Mouse (Mus musculus) lung, postnatal 10 days (tissue): ENCODE data around the gene Lhx6.

ENCODE experiments used
- DNase-seq: peaks from one replicate; pipeline ENCODE4 v3.0.0; 2021

Gene Lhx6

DNA sequence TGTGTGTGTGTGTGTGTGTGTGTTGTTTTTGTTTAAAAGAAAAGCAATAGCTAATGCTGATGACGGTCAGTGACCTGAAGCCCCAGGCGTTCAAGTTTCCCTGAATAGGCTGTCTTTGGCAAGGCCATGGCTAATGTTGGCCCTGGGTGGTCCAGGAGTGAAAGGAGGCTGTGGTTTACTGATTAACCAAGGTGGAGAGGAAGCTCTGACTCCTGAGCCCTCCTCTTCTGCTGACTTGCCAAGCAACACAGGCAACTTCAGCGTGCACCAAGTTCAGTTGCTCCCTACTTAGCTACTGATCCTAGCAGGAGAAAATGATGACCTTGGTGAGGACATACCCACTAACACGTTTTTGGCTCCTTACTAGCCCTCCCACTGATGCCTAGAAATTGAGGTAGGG lies 12.5 kb downstream of the Lhx6 start:
- no peak for DNase-seq

GRCm38 (mm10) chr2:36090853-36091741 lies 14.1 kb downstream of the Lhx6 start:
- DNase-seq: peak; percentile 51

GRCm38 (mm10) chr2:36089190-36089589 lies 16.0 kb downstream of the Lhx6 start:
- no peak for DNase-seq

DNA sequence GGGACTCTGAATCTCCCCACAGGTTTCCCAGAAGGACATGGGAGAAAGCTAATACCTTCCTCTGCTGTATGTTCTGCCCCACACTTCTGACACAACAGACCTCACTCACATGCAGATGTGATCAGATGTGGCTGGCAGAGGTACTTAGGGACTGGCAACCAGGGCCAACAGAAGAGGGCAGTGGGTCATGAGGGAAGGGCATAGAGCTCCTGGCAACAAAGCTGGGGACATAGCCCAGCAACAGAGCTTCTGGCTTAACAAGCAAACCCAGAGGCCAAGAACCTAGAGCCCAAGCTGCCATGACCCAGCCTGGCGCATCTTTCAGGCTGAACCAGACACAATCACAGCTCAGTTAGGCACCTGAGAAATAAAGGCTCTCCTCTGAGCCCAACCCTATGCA lies 20.2 kb downstream of the Lhx6 start:
- DNase-seq: no peak

DNA sequence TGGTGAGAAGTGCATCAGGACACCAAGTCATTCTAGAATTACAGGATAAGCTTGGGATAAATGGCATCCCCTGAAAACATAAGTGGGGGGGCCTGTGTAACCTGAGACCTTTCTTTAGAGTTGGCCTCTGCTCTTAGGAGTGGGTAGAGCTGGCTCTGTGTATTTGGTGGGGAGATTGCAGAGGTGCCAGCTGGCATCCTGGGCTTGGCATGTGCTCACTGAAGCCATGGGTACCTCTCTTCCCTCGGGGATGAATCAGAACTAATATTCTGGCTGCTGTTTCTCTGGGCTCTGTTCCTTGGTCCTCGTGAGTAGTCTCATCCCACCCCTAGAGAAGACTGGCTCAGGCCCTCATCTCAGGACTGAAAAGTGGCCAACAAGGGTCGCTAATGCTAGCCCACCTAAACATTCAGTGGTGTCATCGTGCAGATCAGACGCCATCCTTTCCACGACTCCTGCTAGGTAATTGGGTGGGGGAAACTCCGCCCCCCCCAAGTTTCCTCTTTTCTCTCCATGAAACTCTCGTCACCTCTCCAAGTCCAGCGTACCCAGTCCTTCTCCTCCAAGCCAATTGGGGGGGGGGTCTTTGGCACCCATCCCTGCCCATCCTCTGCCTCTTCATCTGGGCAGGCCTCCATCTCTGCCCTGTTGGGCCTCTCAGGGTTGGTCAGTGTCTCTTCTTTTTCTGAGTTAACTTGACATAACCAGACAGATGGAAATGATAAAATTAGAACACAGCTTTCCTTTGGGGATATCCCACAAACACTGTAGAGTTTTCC lies 22.2 kb downstream of the Lhx6 start:
- DNase-seq: no peak

GRCm38 (mm10) chr2:36081446-36081845 lies 23.8 kb downstream of the Lhx6 start:
- DNase-seq: no peak

GRCm38 (mm10) chr2:36077160-36077761 lies 27.9 kb downstream of the Lhx6 start:
- no peak for DNase-seq

- no peak for DNase-seq
Observed at GRCm38 (mm10) chr2:36075210-36075609, 30.0 kb downstream of the Lhx6 start.

GRCm38 (mm10) chr2:36073781-36074180 lies 31.4 kb downstream of the Lhx6 start:
- no peak for DNase-seq

- no peak for DNase-seq
Observed at GRCm38 (mm10) chr2:36071660-36072305, 33.4 kb downstream of the Lhx6 start.

DNA sequence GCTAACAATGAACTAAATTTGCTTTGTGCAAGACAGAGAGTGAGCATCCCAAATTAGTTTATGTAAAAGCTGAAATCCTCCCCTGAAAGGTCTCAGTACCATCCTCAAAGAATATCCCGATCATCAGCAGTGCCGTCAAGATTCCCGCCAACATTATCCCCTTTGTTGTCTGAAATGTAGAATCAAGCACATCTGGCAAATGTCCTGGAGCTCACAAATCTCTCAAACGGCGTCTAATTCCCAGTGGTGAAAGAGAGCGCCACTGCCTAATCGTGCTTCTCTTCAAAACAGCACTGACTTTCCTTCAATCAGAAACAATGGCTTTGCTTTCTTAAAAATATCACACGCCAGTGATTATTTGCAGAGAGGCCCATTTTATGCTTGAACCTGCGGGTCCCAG lies 38.1 kb downstream of the Lhx6 start:
- DNase-seq: no peak

DNA sequence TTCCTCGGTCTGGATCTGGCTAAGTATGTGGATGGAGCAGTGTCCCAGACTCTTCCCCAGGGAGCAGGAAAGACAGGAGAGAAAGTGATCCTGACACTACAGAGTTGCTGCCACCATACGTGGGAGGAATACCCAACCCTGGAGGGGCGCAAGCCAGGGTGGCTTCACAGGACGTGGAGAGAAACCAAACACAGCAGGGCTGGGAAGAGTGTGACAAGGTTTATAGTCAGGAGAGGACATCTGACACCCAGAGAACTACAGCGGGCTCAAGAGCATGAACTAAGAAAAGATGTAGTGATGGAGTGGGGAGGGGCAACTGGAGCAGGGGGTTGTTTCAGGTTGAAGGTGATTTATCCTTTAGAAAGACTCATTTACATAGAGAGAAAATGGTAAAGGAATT lies 43.8 kb downstream of the Lhx6 start:
- no peak for DNase-seq

GRCm38 (mm10) chr2:36056248-36056647 lies 49.0 kb downstream of the Lhx6 start:
- DNase-seq: no peak

GRCm38 (mm10) chr2:36053249-36053648 lies 52.0 kb downstream of the Lhx6 start:
- DNase-seq: no peak

DNA sequence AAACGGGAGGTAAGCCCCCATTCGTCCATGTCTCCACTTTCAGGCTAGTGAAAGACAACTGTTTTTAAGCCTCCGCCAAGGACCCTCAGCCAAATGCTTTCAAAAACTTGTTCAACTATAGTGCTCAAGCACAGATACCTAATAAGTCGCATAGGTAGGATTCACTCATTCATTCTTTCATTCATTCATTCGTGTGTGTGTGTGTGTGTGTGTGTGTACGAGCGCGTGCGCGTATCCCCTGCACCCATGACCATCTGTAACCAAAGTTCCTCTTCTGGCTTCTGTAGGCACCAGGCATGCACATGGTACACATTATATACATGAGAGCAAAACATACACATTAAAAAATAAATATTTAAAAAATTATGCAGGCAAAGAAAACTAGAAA lies 55.6 kb downstream of the Lhx6 start:
- DNase-seq: no peak

DNA sequence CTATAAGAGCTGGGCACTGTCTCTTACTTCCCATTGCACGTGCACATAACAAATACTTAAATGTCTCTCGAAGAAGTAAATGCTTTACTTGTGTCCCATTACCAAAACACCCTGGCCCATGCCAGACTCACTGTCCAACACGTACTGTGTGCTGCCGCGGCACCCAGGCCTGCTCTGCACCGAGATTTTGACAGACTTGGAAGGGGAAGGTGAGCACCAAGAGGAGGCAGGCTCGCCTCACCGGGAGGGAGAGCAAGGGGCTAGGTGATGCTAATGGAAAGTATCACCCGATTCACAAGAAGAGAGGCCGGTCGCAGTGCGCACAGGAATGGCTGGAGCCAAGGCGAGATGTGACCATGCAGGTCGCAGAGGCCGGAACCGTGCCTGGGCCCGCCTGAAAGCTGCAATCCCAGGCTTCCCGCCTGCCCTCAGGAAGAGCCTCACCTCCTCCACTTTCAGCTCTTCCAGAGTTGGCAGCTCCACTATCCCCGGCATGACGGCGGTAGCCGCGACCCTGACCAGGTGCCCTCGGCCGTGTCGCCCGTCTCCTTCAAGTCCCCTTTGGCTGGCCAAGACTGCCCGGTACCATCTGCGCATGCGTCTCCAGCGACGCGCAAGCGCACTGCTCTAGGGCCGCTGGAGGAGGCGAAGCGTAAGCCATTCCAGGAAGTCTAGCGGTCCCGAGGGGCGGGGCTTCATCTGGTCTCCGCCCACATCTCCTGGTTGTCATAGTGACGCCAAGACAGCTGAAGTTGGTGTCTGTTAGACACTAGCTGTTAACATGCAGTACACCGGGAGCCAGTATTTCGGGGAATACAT lies 56.3 kb downstream of the Lhx6 start, which contains the start of the genes Ndufa8 and Morn5:
TSS of gene Ndufa8 (minus strand) at position 659 of the 819 bp plus-strand sequence.
TSS of gene Morn5 (plus strand) at position 711 of the 819 bp plus-strand sequence.
- peak; percentile 99 for DNase-seq

- DNase-seq: no peak
Observed at GRCm38 (mm10) chr2:36048164-36048563, 57.0 kb downstream of the Lhx6 start.

DNA sequence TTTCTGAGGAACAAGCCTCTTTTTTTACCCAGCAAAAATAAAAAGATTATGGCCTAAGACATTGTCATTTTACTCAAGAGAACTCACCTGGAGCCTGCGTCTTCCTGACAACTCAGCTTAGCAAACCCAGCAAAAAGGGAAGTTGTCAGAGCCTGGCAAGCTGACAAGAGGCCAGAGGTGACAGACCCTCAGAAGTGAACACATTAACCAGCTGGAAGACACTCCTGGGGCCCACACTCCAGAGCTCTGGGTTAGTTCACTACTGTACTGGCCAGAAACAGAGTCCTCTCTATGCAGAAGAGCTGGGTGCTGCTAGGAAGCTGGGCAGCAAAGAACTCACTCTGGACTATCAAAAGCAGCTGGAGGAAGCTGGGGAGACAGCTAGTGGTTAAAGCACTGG lies 64.3 kb downstream of the Lhx6 start:
- no peak for DNase-seq

GRCm38 (mm10) chr2:36039297-36039985 lies 65.8 kb downstream of the Lhx6 start:
- no peak for DNase-seq

DNA sequence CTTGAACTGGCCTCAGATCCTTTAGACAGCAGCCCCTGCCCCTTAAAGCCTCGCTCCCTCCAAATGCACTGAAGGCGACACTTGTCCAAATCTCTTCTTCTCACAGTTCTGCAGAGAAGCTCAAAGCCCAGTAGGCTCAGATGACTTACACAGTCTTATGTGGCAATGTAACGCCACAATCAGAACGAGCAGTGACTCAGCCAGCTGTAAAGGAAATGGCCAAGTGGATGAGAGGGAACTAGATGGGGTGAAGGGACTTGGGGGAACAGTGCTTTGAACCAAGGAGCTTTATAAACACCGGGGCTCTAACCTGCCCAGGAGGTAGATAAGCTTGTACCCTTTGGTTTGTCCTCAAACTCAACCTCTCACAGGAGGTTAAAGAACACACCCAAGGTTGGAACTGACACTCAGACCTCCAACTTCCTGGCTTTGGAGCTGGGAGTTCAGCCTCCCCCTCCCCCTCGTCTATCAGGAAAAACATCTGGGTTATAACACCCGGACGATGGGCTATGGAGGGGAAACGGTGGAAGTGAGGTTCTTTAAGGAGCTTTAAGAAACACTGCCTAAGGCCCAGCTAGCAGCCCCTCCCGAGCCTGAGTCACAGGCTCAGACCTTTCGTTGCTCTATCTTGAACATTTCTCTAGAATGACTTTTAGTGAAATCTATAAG lies 69.7 kb downstream of the Lhx6 start:
- DNase-seq: peak; percentile 32

GRCm38 (mm10) chr2:36034898-36035297 lies 70.3 kb downstream of the Lhx6 start:
- DNase-seq: no peak
